Mouse (Mus musculus) midbrain, embryonic 13.5 days (tissue): ENCODE measurements around the gene Sec61a2. TPM values are rescaled to one million over a fixed set of nuclear protein-coding genes. Genes with fewer than 3 reads are reported as not detected.

Experiments used
- ATAC-seq: fragments of 200-750 bp; cut with Nextera tagmentation; 2 replicates; pipeline ENCODE4 v1.8.0; 2017; ENCODE audit warnings: mild to moderate bottlenecking, moderate TSS enrichment, moderate library complexity
- H3K27ac ChIP-seq: fragments of 300-500 bp; sonication (generic); 2 replicates; pipeline ENCODE4 v1.5.1; 2015; ENCODE audit warnings: inconsistent platforms, mild to moderate bottlenecking, moderate library complexity
- H3K27me3 ChIP-seq: fragments of 300-500 bp; sonication (generic); 2 replicates; pipeline ENCODE4 v1.6.1; 2015; ENCODE audit warnings: mild to moderate bottlenecking, inconsistent platforms
- H3K36me3 ChIP-seq: fragments of 300-500 bp; sonication (generic); 2 replicates; pipeline ENCODE4 v1.6.1; 2015; ENCODE audit warnings: mild to moderate bottlenecking, inconsistent platforms
- H3K4me1 ChIP-seq: fragments of 300-500 bp; sonication (generic); replicated peaks from 2 replicates; pipeline ENCODE4 v1.6.1; 2015; ENCODE audit warnings: inconsistent platforms
- H3K4me2 ChIP-seq: fragments of 300-500 bp; sonication (generic); replicated peaks from 2 replicates; pipeline ENCODE4 v1.6.1; 2015; ENCODE audit warnings: moderate library complexity, mild to moderate bottlenecking, inconsistent platforms
- H3K4me3 ChIP-seq: fragments of 300-500 bp; sonication (generic); replicated peaks from 2 replicates; pipeline ENCODE4 v1.5.1; 2015; ENCODE audit warnings: mild to moderate bottlenecking, inconsistent platforms
- H3K9ac ChIP-seq: fragments of 300-500 bp; sonication (generic); replicated peaks from 2 replicates; pipeline ENCODE4 v1.6.1; 2015; ENCODE audit warnings: mild to moderate bottlenecking, inconsistent platforms
- H3K9me3 ChIP-seq: fragments of 300-500 bp; sonication (generic); 2 replicates; pipeline ENCODE4 v1.6.1; 2016; ENCODE audit warnings: mild to moderate bottlenecking, inconsistent platforms
- WGBS: fragments of 180-500 bp; shearing (Covaris S2); methylation state at CpG from one replicate; pipeline ENCODE4 v1.1.7; 2015; 5-methylcytosine and 5-hydroxymethylcytosine counted together
- polyA plus RNA-seq: library from polyadenylated mRNA; unstranded; fragments of >200 nt; fragmentation: Nextera tagmentation; extraction: Ambion mirVana; gene quantifications from 2 replicates; pipeline ENCODE4 v1.2.1, GENCODE M21; 2015

The Sec61a2 gene
- polyA plus RNA-seq, 1 experiment from 2014 or later: 100 TPM

DNA sequence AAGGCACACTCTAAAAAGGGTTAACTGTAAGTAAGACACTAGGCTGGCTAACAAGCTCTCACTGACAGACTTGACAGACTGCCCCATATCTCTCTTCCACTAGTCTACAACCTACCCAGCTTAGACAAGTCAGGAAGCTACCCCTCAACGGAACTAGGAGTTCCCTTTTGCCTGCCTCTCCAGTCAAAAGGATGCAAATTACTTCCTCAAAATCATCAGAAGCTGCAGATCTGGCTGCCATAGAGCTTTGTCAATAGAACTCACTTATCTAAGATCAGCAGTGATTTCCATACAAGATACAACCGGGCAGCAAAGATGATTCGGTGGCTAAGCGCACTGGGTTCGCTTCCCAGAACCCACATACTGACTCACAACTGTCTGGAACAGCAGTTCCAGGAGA lies 70.5 kb downstream of the Sec61a2 start:
- Histone ChIP-seq H3K9ac (no peak overlapping the region), H3K9me3 (no peaks in the 10 kb centered on the region), H3K4me2 (no peak overlapping the region), H3K4me3 (no peak overlapping the region), H3K27me3 (no peaks in the 10 kb centered on the region), H3K36me3 (peaks cover 60% of the 10 kb centered on the region), H3K27ac (no peak overlapping the region), H3K4me1 (no peaks in the 10 kb centered on the region)
- 91% methylated on average over 5 of the region's 5 CpGs for WGBS
- no peak for ATAC-seq

DNA sequence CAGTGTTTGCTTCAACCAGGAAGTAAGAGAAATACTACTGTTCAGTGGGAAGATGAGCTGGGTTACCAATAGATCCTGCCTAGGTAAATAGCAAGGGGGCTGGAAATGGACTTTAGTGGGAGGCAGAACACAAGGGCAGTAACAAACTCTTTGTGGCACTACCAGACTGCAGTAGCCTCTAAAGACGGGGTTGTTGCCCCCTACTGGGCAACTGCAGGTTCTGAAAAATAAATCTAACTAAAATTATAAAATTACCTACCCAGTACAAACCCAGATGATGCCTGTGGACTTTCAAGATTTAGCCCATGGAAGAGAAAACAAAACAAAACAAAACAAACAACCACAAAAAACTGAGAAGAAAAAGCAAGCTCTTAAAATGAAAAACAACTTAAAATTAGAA lies 71.0 kb downstream of the Sec61a2 start:
- H3K36me3 ChIP-seq: peaks cover 62% of the 10 kb centered on the region
- no peak overlapping the region for H3K27ac ChIP-seq
- H3K27me3 ChIP-seq: no peaks in the 10 kb centered on the region
- H3K4me2 ChIP-seq: no peak overlapping the region
- no peaks in the 10 kb centered on the region for H3K4me1 ChIP-seq
- H3K9ac ChIP-seq: no peak overlapping the region
- H3K4me3 ChIP-seq: no peak overlapping the region
- ATAC-seq: no peak
- WGBS: 32% methylated on average over 1 of the region's 1 CpGs
- H3K9me3 ChIP-seq: no peaks in the 10 kb centered on the region

DNA sequence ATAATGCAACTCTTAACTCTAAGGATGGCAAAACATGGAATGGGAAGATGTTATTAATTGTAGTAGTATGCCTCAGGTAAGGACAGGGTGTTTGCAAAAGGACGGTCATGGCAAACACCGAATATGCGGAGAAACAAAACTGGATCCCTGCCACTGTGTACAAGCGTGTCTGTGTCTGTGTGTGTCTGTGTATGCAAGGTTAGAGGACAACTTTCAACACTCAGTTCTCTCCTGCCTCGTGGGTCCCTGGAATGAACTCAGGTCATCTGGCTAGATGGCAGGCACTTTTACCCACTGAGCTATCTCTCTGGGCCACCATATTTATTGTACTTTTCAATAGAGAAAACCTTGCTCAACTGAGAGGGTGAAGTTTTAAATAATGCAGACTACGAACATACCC lies 72.8 kb downstream of the Sec61a2 start:
- Histone ChIP-seq H3K27ac (no peak overlapping the region), H3K9me3 (no peaks in the 10 kb centered on the region), H3K9ac (no peak overlapping the region), H3K4me3 (no peak overlapping the region), H3K4me1 (no peaks in the 10 kb centered on the region), H3K27me3 (no peaks in the 10 kb centered on the region), H3K4me2 (no peak overlapping the region), H3K36me3 (peaks cover 67% of the 10 kb centered on the region)
- WGBS: 97% methylated on average over 6 of the region's 6 CpGs
- ATAC-seq: no peak

DNA sequence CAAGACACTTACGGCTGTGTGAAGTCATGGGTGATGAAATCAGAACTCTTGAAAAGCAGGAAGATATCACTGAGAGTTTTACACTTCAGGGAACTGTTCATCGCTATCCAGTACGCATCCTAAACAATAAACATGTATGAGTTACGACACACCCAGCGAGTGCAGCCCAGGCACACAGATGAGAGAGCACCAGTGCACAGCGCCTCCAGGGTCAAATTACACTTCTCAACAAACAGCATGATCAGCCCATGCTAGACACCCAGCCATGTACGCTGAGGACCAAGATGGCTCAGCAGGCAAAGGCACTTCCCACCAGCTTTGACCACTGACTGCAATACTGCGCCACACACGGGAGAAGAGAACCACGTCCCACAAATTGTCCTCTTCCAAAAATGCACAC lies 74.0 kb downstream of the Sec61a2 start:
- Histone ChIP-seq H3K4me1 (no peaks in the 10 kb centered on the region), H3K27ac (no peak overlapping the region), H3K9ac (no peak overlapping the region), H3K4me3 (no peak overlapping the region), H3K27me3 (no peaks in the 10 kb centered on the region), H3K4me2 (no peak overlapping the region), H3K36me3 (peaks cover 68% of the 10 kb centered on the region), H3K9me3 (no peaks in the 10 kb centered on the region)
- no peak for ATAC-seq
- WGBS: 92% methylated on average over 10 of the region's 10 CpGs

Other genes starting within 250 kb of the Sec61a2 start
- gene Camk1d, start 180.9 kb downstream of the Sec61a2 start, polyA plus RNA-seq: 3.5 and 3.9 TPM in 2 replicates
- 37.2 and 40.4 TPM in 2 replicates for gene Nudt5, start 50.4 kb downstream of the Sec61a2 start, polyA plus RNA-seq
- 355 and 364 TPM in 2 replicates for gene Cdc123, start 50.3 kb downstream of the Sec61a2 start, polyA plus RNA-seq
- gene Gm13199, start 32.5 kb downstream of the Sec61a2 start, polyA plus RNA-seq: 1.6 and 2.1 TPM in 2 replicates
- gene Dhtkd1, start 47.4 kb upstream of the Sec61a2 start, polyA plus RNA-seq: 6.0 and 6.8 TPM in 2 replicates
- gene Upf2, start 56.0 kb upstream of the Sec61a2 start, polyA plus RNA-seq: 10.4 and 10.7 TPM in 2 replicates
- gene Proser2, start 234.8 kb upstream of the Sec61a2 start, polyA plus RNA-seq: 3.3 and 3.4 TPM in 2 replicates